Mouse (Mus musculus) G1E (cell line): ENCODE data around the gene Lat. TPM values are rescaled to one million over a fixed set of nuclear protein-coding genes. Genes with fewer than 3 reads are reported as not detected.

Source experiments
- ATAC-seq: 2 replicates; pipeline ENCODE4 v1.8.0; 2016; ENCODE audit warnings: mild to moderate bottlenecking; ENCODE audit not compliant: insufficient number of reproducible peaks, poor library complexity, low FRiP score, severe bottlenecking; ENCODE audit errors: extremely low read depth
- DNase-seq: peaks from one replicate; pipeline ENCODE4 v3.0.0; 2012; ENCODE audit warnings: low spot score
- H3K27me3 ChIP-seq: 2 replicates; pipeline ENCODE4 v1.6.1; 2012; ENCODE audit warnings: mild to moderate bottlenecking, low read length, inconsistent platforms; ENCODE audit not compliant: insufficient read depth
- H3K36me3 ChIP-seq: replicated peaks from 2 replicates; pipeline ENCODE3; 2012; ENCODE audit warnings: mild to moderate bottlenecking, inconsistent platforms
- H3K4me1 ChIP-seq: 2 replicates; pipeline ENCODE4 v1.6.1; 2012; ENCODE audit warnings: low read depth, low read length, inconsistent platforms, mixed read lengths; ENCODE audit not compliant: insufficient read depth
- H3K4me3 ChIP-seq: 2 replicates; pipeline ENCODE4 v1.5.1; 2012; ENCODE audit warnings: low read depth, mild to moderate bottlenecking, inconsistent platforms, low read length, moderate library complexity, mixed read lengths
- H3K9me3 ChIP-seq: replicated peaks from 2 replicates; pipeline ENCODE4 v1.6.1; 2012; ENCODE audit warnings: inconsistent platforms
- CTCF ChIP-seq: IDR thresholded peaks from 2 replicates; pipeline ENCODE4 v1.5.1; 2012; ENCODE audit warnings: low read depth, low read length, inconsistent platforms, mixed read lengths
- GATA1 ChIP-seq: IDR thresholded peaks from 2 replicates; pipeline ENCODE4 v1.6.1; 2012; ENCODE audit warnings: borderline replicate concordance, low read length, inconsistent platforms, mixed read lengths
- GATA2 ChIP-seq: IDR thresholded peaks from 2 replicates; pipeline ENCODE4 v1.6.1; 2012; ENCODE audit warnings: low read depth, low read length, inconsistent platforms, borderline replicate concordance
- POLR2AphosphoS5 ChIP-seq: IDR thresholded peaks from 2 replicates; pipeline ENCODE4 v1.6.1; 2012; ENCODE audit warnings: low read depth, low read length, inconsistent platforms; ENCODE audit not compliant: insufficient replicate concordance
- TAL1 ChIP-seq: conservative IDR thresholded peaks from 2 replicates; pipeline ENCODE4 v1.6.1; 2012; ENCODE audit warnings: low read depth, low read length, inconsistent platforms, mixed read lengths
- polyA plus RNA-seq: library from polyadenylated mRNA; stranded (reverse); fragments of >175 nt; gene quantifications from 2 replicates; pipeline ENCODE4 v1.2.3, GENCODE M21; 2012
- total RNA-seq, 2 experiments: library from RNA; stranded (forward) in 1 of 2; stranded (reverse) in 1 of 2; fragments of 200-1000 nt in 1 of 2; fragments of >200 nt in 1 of 2; fragmentation: Nextera tagmentation in 1 of 2; gene quantifications; 2 replicates each; pipeline ENCODE4 v1.2.3; 2014 to 2017

Gene Lat
- total and polyA plus RNA-seq, 3 experiments: 0.38 to 14.6 (median 12.7) TPM

DNA sequence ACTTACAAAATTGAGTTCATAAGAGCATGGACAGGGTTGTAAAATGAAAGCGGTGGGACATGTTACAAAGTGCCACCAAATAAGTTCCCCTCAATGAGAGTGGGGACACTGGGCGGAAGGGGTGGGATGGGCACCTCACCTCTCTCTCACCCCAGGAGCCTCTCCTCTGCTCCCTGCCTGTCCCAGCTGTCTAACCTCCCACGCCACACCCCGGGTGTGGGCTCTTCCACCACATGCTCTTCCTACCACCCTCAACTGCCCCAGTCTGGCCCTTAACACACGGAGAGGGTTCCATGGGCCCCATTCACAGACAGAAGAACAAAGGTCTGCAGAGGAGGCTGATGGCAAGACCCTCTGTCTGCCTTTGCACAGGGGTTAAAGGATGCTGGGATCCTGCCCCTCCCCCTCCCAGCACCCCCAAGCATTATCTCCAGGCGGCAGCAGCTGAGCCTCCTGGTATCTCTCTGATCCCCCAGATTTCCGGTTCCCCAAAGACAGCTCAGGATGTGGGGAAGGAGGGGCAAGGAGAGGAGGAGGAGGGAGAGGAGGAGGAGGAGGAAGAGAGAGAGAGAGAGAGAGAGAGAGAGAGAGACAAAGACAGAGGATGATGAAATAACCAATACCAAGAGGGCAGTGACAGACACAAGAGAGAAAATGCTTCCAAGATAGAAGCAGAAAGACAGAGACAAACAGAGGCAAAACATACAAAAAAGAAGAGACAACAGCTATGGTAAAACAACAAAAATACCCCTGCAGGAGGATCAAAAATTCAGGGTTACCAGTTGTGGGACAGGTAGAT lies 12.4 kb downstream of the Lat start:
- Histone ChIP-seq H3K4me3 (peak overlapping the region; percentile 64; the same call in 1 of the 2 replicates), H3K9me3 (no peaks in the 10 kb centered on the region), H3K27me3 (no peaks in the 10 kb centered on the region), H3K4me1 (peaks cover 68% of the 10 kb centered on the region), H3K36me3 (no peaks in the 10 kb centered on the region)
- peak; percentile 81 for ATAC-seq
- TF ChIP-seq TAL1 (peak; percentile 68), GATA2 (no peak), GATA1 (no peak)
- peak; percentile 73 for DNase-seq

DNA sequence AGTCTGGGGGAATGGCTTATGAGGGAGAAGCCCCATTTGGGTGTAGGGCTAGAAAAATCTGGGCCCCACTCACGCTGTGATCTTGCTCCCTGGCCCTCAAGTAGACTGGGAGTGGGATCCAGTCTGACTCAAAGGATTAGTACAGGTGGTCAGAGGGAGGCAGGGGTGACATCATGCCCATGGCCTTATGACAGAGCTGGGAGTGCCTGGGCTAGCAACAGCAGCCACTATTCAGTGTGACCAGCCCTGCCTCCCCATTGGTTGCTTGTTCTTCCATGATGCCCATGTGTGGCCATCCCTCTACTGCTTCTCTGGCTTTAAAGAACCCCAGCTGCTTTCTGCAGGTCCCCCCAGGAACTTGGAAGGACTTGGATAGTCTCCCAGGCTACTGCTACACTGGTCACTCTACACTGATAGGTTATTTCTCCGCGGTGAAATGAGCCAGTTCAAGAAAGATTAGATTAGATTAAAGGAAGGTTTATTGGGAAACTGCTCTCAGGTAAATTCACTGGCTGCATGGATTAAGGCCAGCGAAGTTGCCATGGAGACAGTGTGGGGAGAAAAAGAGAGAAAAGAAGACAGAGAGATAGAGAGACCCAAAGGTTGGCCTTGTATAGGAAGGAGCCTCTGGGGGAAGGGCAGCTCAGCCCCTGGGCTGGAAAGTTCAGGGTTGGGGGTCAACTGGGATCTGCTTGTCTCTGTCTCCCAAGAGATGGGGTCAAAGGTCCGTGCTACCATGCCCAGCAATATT lies 13.3 kb downstream of the Lat start:
- peak overlapping the region; percentile 21; the same call in 1 of the 2 replicates for H3K4me3 ChIP-seq

DNA sequence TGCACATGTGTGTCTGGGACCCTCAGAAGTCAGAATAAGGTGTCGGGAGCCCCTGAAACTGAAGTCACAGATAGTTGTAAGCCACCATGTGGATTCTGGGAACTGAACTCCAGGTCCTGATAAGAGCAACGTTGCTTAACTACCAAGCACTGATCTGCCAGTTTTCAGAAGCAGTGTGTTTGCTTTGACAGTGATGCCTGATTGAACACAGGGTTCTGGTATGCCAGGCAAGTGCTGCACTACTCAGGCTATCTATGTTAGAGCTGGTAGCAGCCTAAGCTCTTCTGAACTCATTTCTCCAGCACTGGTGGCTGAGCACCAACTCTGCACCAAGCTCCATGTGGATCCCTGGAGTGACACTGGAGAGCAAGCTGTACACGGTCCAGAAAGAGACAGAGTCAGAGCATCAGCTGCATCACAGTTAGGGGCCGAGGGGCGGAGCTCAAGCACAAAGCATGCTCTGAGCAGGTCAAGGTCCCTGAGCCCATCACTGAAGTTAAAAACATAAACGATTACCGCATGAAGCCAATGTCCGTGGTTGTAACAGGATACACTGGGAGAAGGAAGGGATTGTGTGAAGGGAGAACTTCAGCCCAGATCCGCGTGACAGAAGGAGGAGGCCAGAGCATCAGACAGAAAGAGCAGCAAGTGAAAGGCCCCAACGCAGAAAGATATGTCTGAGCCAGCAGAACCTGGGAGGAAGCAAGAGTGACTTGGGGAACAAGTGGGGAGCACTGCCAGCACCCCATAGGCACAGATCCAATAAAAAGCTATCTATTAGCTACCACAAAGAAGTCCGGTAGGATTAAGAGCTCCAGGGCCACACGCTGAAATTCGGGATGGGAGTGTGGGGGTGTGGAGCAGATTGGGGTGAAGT lies 14.4 kb downstream of the Lat start:
- no peak for DNase-seq
- H3K4me3 ChIP-seq: no peak overlapping the region; the same call in 1 of the 2 replicates
- H3K9me3 ChIP-seq: no peaks in the 10 kb centered on the region
- H3K4me1 ChIP-seq: peaks cover 63% of the 10 kb centered on the region
- H3K36me3 ChIP-seq: no peaks in the 10 kb centered on the region
- no peak for ATAC-seq
- TF ChIP-seq CTCF (no peak), GATA1 (no peak), POLR2AphosphoS5 (no peak), GATA2 (no peak), TAL1 (no peak)
- H3K27me3 ChIP-seq: peaks cover 7% of the 10 kb centered on the region

More for the DNA sequence above, 13.3 kb downstream of the Lat start:
- TF ChIP-seq TAL1 (no peak), GATA2 (no peak), POLR2AphosphoS5 (no peak), GATA1 (no peak), CTCF (no peak)
- peaks cover 63% of the 10 kb centered on the region for H3K4me1 ChIP-seq
- H3K27me3 ChIP-seq: no peaks in the 10 kb centered on the region; the same call in 1 of the 2 replicates
- no peaks in the 10 kb centered on the region for H3K36me3 ChIP-seq
- no peak for ATAC-seq
- no peaks in the 10 kb centered on the region for H3K9me3 ChIP-seq
- no peak for DNase-seq

DNA sequence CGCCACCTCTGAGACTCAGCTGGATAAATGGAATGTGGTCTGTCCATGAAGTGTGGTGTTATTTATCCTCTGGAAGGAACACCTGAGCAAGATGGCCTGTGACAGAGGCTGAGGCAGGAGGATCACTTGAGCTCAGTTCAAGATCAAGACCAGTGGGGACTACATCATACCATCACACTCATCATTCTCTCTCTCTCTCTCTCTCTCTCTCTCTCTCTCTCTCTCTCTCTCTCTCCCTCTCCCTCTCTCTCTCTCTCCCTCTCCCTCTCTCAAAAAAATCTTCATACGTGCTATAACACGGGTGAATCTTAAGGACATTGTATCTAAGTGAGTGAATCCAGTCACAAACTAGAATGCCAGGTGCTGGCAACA lies 15.4 kb downstream of the Lat start:
- DNase-seq: no peak
- H3K27me3 ChIP-seq: peaks cover 11% of the 10 kb centered on the region
- no peaks in the 10 kb centered on the region for H3K9me3 ChIP-seq
- H3K36me3 ChIP-seq: no peaks in the 10 kb centered on the region
- no peak for ATAC-seq
- TF ChIP-seq CTCF (no peak), TAL1 (no peak), POLR2AphosphoS5 (no peak), GATA1 (no peak), GATA2 (no peak)
- H3K4me1 ChIP-seq: peaks cover 61% of the 10 kb centered on the region
- no peak overlapping the region for H3K4me3 ChIP-seq

DNA sequence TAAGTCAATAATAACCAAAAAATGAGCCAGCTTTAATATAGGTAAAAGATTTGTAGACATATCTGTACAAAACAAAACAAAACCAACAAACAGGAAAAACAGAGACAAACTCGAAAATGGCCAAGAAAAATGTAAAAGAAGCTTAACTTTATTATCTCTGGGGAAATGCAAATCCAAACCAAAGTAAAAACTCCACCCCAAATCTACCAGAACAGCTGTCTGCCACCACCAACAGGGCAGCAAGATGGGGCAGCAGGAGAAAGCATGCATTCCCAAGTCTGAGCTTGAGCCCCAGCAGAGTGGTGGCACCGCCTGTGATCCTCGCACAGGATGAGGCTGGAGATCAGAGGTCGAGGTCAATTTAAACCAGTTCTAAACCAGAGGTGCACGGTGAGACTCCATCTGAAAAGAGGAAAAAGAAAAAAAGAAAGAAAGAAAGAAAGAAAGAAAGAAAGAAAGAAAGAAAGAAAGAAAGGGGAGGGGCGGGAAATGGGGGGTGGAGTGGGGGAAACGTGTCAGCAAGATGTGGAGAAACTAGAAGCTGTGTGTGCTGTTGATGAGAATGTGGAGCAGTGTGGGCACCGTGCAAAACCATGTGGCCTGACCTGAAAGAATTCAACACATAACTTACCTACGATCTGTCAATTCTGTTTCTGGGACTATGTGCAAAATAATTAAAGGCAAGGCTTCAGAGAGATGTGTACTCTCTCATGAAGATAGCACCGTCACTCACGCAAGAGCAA lies 15.9 kb downstream of the Lat start:
- no peaks in the 10 kb centered on the region for H3K9me3 ChIP-seq
- peaks cover 16% of the 10 kb centered on the region for H3K27me3 ChIP-seq
- H3K36me3 ChIP-seq: no peaks in the 10 kb centered on the region
- H3K4me1 ChIP-seq: peaks cover 61% of the 10 kb centered on the region
- DNase-seq (no peak), ATAC-seq (no peak)
- TF ChIP-seq GATA1 (no peak), TAL1 (no peak), CTCF (no peak), GATA2 (no peak), POLR2AphosphoS5 (no peak)
- H3K4me3 ChIP-seq: no peak overlapping the region
